Mouse (Mus musculus): ENCODE measurements at regions not wholly inside any gene's neighbourhood (a gene's known extent, or its start where the extent isn't known, plus 50 kb on each side); places are given as distances from the start of the nearest gene placed in this dataset.
A peak's percentile ranks its signal among the peaks of the same experiment; 100 is the strongest.

- Histone ChIP-seq H3K27me3 (ENCODE audit: insufficient read depth, low read length) (no peaks in the 10 kb centered on the region), H3K36me3 (ENCODE audit: insufficient read depth, low read length) (no peaks in the 10 kb centered on the region), H3K9ac (replicated peaks; ENCODE audit: low read length) (no peak overlapping the region), H3K4me2 (ENCODE audit: low read depth, low read length) (no peak overlapping the region), H3K27ac (no peak overlapping the region), H3K9me3 (ENCODE audit: low read length) (no peaks in the 10 kb centered on the region), H3K4me1 (ENCODE audit: insufficient read depth, low read length) (no peaks in the 10 kb centered on the region), H3K4me3 (ENCODE audit: low read length) (no peak overlapping the region)
- DNase-seq (ENCODE audit: low spot score) (no peak), ATAC-seq (no peak)
- WGBS, result 23% methylated on average over 3 of the region's 3 CpGs
- TF ChIP-seq CTCF (IDR thresholded peaks at IDR 0.05; ENCODE audit: low read depth), result no peak
Measured at GRCm38 (mm10) chr7:58473150-58473549, 182.8 kb upstream of the Atp10a start.

- no peak overlapping the region for H3K9ac ChIP-seq (replicated peaks; ENCODE audit: low read length)
- H3K4me1 ChIP-seq (ENCODE audit: insufficient read depth, low read length), result no peaks in the 10 kb centered on the region
- H3K9me3 ChIP-seq (ENCODE audit: low read length), result no peaks in the 10 kb centered on the region
- no peaks in the 10 kb centered on the region for H3K36me3 ChIP-seq (ENCODE audit: insufficient read depth, low read length)
- WGBS, result 83% methylated on average over 2 of the region's 2 CpGs
- no peak overlapping the region for H3K4me2 ChIP-seq (ENCODE audit: low read depth, low read length)
- DNase-seq (ENCODE audit: low spot score) (no peak), ATAC-seq (no peak)
- no peak for TF ChIP-seq CTCF (IDR thresholded peaks at IDR 0.05; ENCODE audit: low read depth)
- H3K27ac ChIP-seq, result no peak overlapping the region
- no peaks in the 10 kb centered on the region for H3K27me3 ChIP-seq (ENCODE audit: insufficient read depth, low read length)
- no peak overlapping the region for H3K4me3 ChIP-seq (ENCODE audit: low read length)
Measured at GRCm38 (mm10) chr7:58475139-58475538, 180.8 kb upstream of the Atp10a start.

GRCm38 (mm10) chr7:58488250-58488649 lies 167.7 kb upstream of the Atp10a start:
- no peak for TF ChIP-seq CTCF (IDR thresholded peaks at IDR 0.05; ENCODE audit: low read depth)
- ATAC-seq (peak; percentile 61; the same call in 1 of the 2 replicates), DNase-seq (ENCODE audit: low spot score) (peak; percentile 28)
- 31% methylated on average over 2 of the region's 2 CpGs for WGBS
- H3K4me1 ChIP-seq (ENCODE audit: insufficient read depth, low read length), result no peaks in the 10 kb centered on the region
- no peak overlapping the region; the same call in 1 of the 2 replicates for H3K27ac ChIP-seq
- H3K4me3 ChIP-seq (ENCODE audit: low read length), result no peak overlapping the region
- no peaks in the 10 kb centered on the region for H3K9me3 ChIP-seq (ENCODE audit: low read length)
- H3K4me2 ChIP-seq (ENCODE audit: low read depth, low read length), result no peak overlapping the region
- no peak overlapping the region for H3K9ac ChIP-seq (replicated peaks; ENCODE audit: low read length)
- H3K27me3 ChIP-seq (ENCODE audit: insufficient read depth, low read length), result no peaks in the 10 kb centered on the region
- H3K36me3 ChIP-seq (ENCODE audit: insufficient read depth, low read length), result no peaks in the 10 kb centered on the region
